Mouse (Mus musculus) liver, embryonic 14.5 days (tissue): ENCODE results near the gene Ddb2.

Source experiments
- CTCF ChIP-seq: IDR thresholded peaks from 2 replicates; pipeline ENCODE4 v1.5.1; 2016; ENCODE audit warnings: antibody characterized with exemption, low read depth, control low read depth
- EP300 ChIP-seq: IDR thresholded peaks from 2 replicates; pipeline ENCODE4 v1.6.1; 2016; ENCODE audit warnings: antibody characterized with exemption, low read depth

- TF ChIP-seq CTCF (no peak), EP300 (peak; percentile 41; the same call in 1 of the 2 replicates)
Measured at GRCm38 (mm10) chr2:91264711-91265681, 28.2 kb upstream of the Ddb2 start, which contains the start of gene Arfgap2.
